Mouse (Mus musculus): ENCODE measurements around the gene Ankrd24. TPM values are rescaled to one million over a fixed set of nuclear protein-coding genes. Genes with fewer than 3 reads are reported as not detected.

The Ankrd24 gene
- polyA plus RNA-seq, 1 experiment from 2014 or later: 10.2 TPM

DNA sequence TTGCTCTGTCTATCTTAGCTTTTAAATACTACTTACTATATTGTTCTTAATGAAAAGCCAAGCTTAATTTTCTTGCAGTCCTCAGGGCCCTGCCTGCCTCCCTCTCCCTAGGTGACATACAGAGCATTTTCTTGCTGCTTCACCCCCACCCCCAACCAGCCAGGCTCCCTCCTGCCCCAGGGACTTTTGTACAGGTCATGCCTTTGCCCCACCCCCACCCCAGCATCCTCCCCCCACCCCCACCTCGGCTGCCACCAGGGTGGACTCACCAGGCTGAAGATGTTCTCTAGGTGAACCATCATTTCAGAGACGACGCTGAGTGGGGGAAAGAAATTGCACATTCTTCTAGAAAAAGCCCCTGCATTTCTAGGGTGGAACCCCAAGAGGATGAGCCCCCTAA lies 30.0 kb upstream of the Ankrd24 start:
- no peak for ATAC-seq (replicated peaks; ENCODE audit: low FRiP score, low read depth)
- H3K4me1 ChIP-seq (replicated peaks; ENCODE audit: insufficient read depth, low read length): peaks cover 45% of the 10 kb centered on the region
- DNase-seq (ENCODE audit: low spot score): no peak

DNA sequence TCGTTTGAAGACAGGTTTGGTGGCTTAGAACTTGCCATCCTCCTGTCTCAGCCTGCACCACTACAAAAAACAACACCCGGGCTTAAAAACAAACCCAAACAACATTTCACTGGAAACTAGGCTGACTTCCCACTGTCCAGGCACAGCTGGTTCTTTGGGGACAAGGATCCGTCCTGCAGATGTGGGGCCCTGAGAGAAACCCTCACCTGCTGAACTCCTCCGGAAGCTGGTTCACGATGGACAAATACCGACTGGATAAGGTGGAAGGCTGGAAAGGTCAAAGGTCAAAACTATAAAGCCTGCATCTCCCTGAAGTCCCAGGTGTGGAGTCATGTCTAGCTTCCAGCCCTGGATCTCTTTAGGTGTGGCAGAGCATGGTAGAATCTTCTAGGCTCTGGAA lies 29.5 kb upstream of the Ankrd24 start:
- H3K9ac ChIP-seq (ENCODE audit: low read depth, low read length): no peak overlapping the region
- H3K4me1 ChIP-seq (replicated peaks; ENCODE audit: insufficient read depth, low read length): peaks cover 45% of the 10 kb centered on the region
- WGBS: 31% methylated on average over 6 of the region's 6 CpGs
- ATAC-seq (replicated peaks; ENCODE audit: low FRiP score, low read depth) (no peak), DNase-seq (ENCODE audit: low spot score) (no peak)
- H3K27me3 ChIP-seq (ENCODE audit: insufficient read depth, low read length): no peaks in the 10 kb centered on the region
- no peaks in the 10 kb centered on the region for H3K9me3 ChIP-seq (replicated peaks; ENCODE audit: low read length)
- no peak overlapping the region for H3K4me2 ChIP-seq (ENCODE audit: low read length)
- no peak overlapping the region for H3K27ac ChIP-seq
- H3K4me3 ChIP-seq (replicated peaks; ENCODE audit: low read depth, low read length): no peak overlapping the region
- H3K36me3 ChIP-seq (ENCODE audit: insufficient read depth, low read length): no peaks in the 10 kb centered on the region
- no peak for TF ChIP-seq CTCF (IDR thresholded peaks at IDR 0.05; ENCODE audit: low read depth)

More for the DNA sequence above, 30.0 kb upstream of the Ankrd24 start:
- Histone ChIP-seq H3K4me3 (replicated peaks; ENCODE audit: low read depth, low read length) (no peak overlapping the region), H3K27ac (peak overlapping the region; percentile 66; the same call in 1 of the 2 replicates), H3K4me2 (ENCODE audit: low read length) (no peak overlapping the region), H3K9ac (ENCODE audit: low read depth, low read length) (no peak overlapping the region), H3K27me3 (ENCODE audit: insufficient read depth, low read length) (no peaks in the 10 kb centered on the region), H3K9me3 (replicated peaks; ENCODE audit: low read length) (no peaks in the 10 kb centered on the region), H3K36me3 (ENCODE audit: insufficient read depth, low read length) (no peaks in the 10 kb centered on the region)
- no peak for TF ChIP-seq CTCF (IDR thresholded peaks at IDR 0.05; ENCODE audit: low read depth)
- WGBS: 47% methylated on average over 3 of the region's 3 CpGs

- Histone ChIP-seq H3K4me3 (replicated peaks; ENCODE audit: low read depth, low read length) (no peak overlapping the region), H3K9me3 (replicated peaks; ENCODE audit: low read length) (no peaks in the 10 kb centered on the region), H3K4me1 (replicated peaks; ENCODE audit: insufficient read depth, low read length) (peaks cover 45% of the 10 kb centered on the region), H3K36me3 (ENCODE audit: insufficient read depth, low read length) (no peaks in the 10 kb centered on the region), H3K27me3 (ENCODE audit: insufficient read depth, low read length) (no peaks in the 10 kb centered on the region), H3K27ac (no peak overlapping the region), H3K4me2 (ENCODE audit: low read length) (no peak overlapping the region), H3K9ac (ENCODE audit: low read depth, low read length) (no peak overlapping the region)
- no peak for TF ChIP-seq CTCF (IDR thresholded peaks at IDR 0.05; ENCODE audit: low read depth)
- 76% methylated on average over 5 of the region's 5 CpGs for WGBS
- ATAC-seq (replicated peaks; ENCODE audit: low FRiP score, low read depth): no peak
- DNase-seq (ENCODE audit: low spot score): no peak
Observed at GRCm38 (mm10) chr10:81599630-81600029, 28.7 kb upstream of the Ankrd24 start.

GRCm38 (mm10) chr10:81600096-81600495 lies 28.2 kb upstream of the Ankrd24 start:
- WGBS: 35% methylated on average over 10 of the region's 10 CpGs
- H3K27me3 ChIP-seq (ENCODE audit: insufficient read depth, low read length): no peaks in the 10 kb centered on the region
- no peak for TF ChIP-seq CTCF (IDR thresholded peaks at IDR 0.05; ENCODE audit: low read depth)
- no peak overlapping the region for H3K27ac ChIP-seq
- no peak overlapping the region for H3K9ac ChIP-seq (ENCODE audit: low read depth, low read length)
- H3K4me3 ChIP-seq (replicated peaks; ENCODE audit: low read depth, low read length): no peak overlapping the region
- H3K36me3 ChIP-seq (ENCODE audit: insufficient read depth, low read length): no peaks in the 10 kb centered on the region
- no peak for ATAC-seq (replicated peaks; ENCODE audit: low FRiP score, low read depth)
- DNase-seq (ENCODE audit: low spot score): no peak
- peaks cover 42% of the 10 kb centered on the region for H3K4me1 ChIP-seq (replicated peaks; ENCODE audit: insufficient read depth, low read length)
- peak overlapping the region; percentile 50; the same call in 1 of the 2 replicates for H3K4me2 ChIP-seq (ENCODE audit: low read length)
- H3K9me3 ChIP-seq (replicated peaks; ENCODE audit: low read length): no peaks in the 10 kb centered on the region

GRCm38 (mm10) chr10:81600738-81601203 lies 27.6 kb upstream of the Ankrd24 start, which contains the start of gene Tle6:
Gene Tle6, minus strand, starts transcription at chr10:81601073.
- peaks cover 41% of the 10 kb centered on the region for H3K4me1 ChIP-seq (replicated peaks; ENCODE audit: insufficient read depth, low read length)
- ATAC-seq (replicated peaks; ENCODE audit: low FRiP score, low read depth): peak; percentile 85
- WGBS: 1% methylated on average over 28 of the region's 28 CpGs
- no peaks in the 10 kb centered on the region for H3K27me3 ChIP-seq (ENCODE audit: insufficient read depth, low read length)
- H3K4me3 ChIP-seq (replicated peaks; ENCODE audit: low read depth, low read length): peak within 1 kb of the TSS; percentile 9; the same call in 1 of the 2 replicates
- 0 out of 2 replicates have a peak within 1 kb of the TSS, but pooled peaks have one; percentile 14 for H3K9ac ChIP-seq (ENCODE audit: low read depth, low read length)
- peak within 1 kb of the TSS; percentile 50 for H3K4me2 ChIP-seq (ENCODE audit: low read length)
- H3K9me3 ChIP-seq (replicated peaks; ENCODE audit: low read length): no peaks in the 10 kb centered on the region
- H3K36me3 ChIP-seq (ENCODE audit: insufficient read depth, low read length): no peaks in the 10 kb centered on the region
- no peak for TF ChIP-seq CTCF (IDR thresholded peaks at IDR 0.05; ENCODE audit: low read depth)
- DNase-seq (ENCODE audit: low spot score): peak; percentile 95
- H3K27ac ChIP-seq: peak within 1 kb of the TSS; percentile 36; the same call in 1 of the 2 replicates

GRCm38 (mm10) chr10:81601396-81601905 lies 26.9 kb upstream of the Ankrd24 start:
- H3K27me3 ChIP-seq (ENCODE audit: insufficient read depth, low read length): no peaks in the 10 kb centered on the region

More at GRCm38 (mm10) chr10:81601396-81601905, 26.9 kb upstream of the Ankrd24 start:
- 0 out of 2 replicates have a peak overlapping the region, but pooled peaks have one; percentile 14 for H3K9ac ChIP-seq (ENCODE audit: low read depth, low read length)
- TF ChIP-seq CTCF (IDR thresholded peaks at IDR 0.05; ENCODE audit: low read depth): no peak
- no peaks in the 10 kb centered on the region for H3K36me3 ChIP-seq (ENCODE audit: insufficient read depth, low read length)
- no peaks in the 10 kb centered on the region for H3K9me3 ChIP-seq (replicated peaks; ENCODE audit: low read length)
- H3K4me1 ChIP-seq (replicated peaks; ENCODE audit: insufficient read depth, low read length): peaks cover 35% of the 10 kb centered on the region
- DNase-seq (ENCODE audit: low spot score): no peak
- WGBS: 18% methylated on average over 7 of the region's 7 CpGs
- H3K4me3 ChIP-seq (replicated peaks; ENCODE audit: low read depth, low read length): peak overlapping the region; percentile 9; the same call in 1 of the 2 replicates
- no peak for ATAC-seq (replicated peaks; ENCODE audit: low FRiP score, low read depth)
- H3K4me2 ChIP-seq (ENCODE audit: low read length): peak overlapping the region; percentile 50
- H3K27ac ChIP-seq: no peak overlapping the region
